Mouse (Mus musculus) right cerebral cortex, postnatal 14 days (tissue): Measurements from ENCODE around the gene Chrnb1.

ENCODE experiments used
- DNase-seq: peaks from one replicate; pipeline ENCODE4 v3.0.0; 2022

Chrnb1 gene

GRCm38 (mm10) chr11:69767625-69767909 lies 28.2 kb downstream of the Chrnb1 start:
- DNase-seq = no peak

- no peak for DNase-seq
Measured at GRCm38 (mm10) chr11:69766872-69767624, 28.7 kb downstream of the Chrnb1 start.

GRCm38 (mm10) chr11:69766126-69766609 lies 29.6 kb downstream of the Chrnb1 start:
- DNase-seq = peak; percentile 80

DNA sequence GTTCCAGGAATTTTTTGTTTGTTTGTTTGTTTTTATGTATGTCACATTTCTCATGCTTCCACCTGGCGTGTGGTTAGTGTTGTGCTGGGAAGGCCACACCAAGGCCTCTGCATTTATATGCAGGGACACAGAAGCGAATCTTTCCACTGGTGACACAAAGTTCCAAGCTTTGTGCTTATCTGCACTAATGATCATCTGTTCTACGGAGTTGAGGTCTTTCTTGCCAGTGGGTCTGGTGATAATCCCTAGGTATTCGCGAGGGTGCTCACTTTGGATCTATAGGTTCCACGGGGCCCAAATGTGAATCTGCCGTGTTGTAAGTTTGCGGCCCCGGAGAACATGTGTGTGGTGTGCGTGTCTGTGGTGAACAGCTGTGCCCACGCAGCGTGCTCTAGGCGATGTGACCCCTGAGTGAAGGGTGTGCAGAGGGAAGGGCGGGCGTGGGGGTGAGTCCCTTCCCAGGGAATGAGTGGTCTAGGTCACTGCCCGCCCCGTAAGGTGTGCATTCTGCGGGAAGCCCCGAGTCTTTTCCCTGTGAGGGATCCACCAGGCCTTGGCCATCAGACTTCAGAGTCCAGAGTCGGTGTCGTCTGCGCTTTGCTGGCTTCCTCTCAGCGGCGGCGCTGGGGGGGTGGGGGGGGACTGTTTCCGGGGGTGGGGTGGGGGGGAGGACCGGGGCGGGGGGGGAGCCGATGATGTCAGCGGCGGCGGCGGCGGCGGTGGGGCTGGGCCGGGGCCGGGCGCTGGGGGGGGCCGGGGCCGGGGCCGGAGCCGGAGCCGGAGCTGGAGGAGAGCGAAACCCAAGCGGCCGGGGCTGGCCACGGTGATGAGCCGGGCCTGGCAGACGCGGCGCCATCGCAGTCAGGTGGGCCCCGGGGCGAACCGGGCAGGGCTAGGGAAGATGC lies 30.3 kb downstream of the Chrnb1 start, which contains the start of gene Zbtb4:
Gene Zbtb4, plus strand, starts transcription at position 692 of the 905 bp plus-strand sequence.
- DNase-seq = peak; percentile 39

- DNase-seq = no peak
Measured at GRCm38 (mm10) chr11:69763551-69763950, 32.2 kb downstream of the Chrnb1 start.

- DNase-seq = no peak
Measured at GRCm38 (mm10) chr11:69761868-69762267, 33.9 kb downstream of the Chrnb1 start, which contains the start of gene Slc35g3. Slc35g3 (minus strand) TSS chr11:69761968.

DNA sequence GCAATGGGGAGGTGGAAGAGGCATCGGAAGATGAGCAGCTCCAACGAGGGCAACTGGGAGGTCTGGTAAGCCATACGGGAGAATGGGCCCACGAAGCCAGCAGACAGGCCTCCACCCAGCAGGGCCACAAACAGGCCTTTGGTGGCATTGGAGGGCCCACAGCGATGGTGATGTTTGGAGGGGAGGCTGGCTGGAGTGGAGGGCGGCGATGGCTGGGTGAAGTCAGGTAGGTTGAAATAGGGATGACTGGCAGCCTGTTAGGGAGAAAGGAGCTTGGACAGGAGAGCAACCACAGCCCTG lies 34.9 kb downstream of the Chrnb1 start:
- no peak for DNase-seq

DNA sequence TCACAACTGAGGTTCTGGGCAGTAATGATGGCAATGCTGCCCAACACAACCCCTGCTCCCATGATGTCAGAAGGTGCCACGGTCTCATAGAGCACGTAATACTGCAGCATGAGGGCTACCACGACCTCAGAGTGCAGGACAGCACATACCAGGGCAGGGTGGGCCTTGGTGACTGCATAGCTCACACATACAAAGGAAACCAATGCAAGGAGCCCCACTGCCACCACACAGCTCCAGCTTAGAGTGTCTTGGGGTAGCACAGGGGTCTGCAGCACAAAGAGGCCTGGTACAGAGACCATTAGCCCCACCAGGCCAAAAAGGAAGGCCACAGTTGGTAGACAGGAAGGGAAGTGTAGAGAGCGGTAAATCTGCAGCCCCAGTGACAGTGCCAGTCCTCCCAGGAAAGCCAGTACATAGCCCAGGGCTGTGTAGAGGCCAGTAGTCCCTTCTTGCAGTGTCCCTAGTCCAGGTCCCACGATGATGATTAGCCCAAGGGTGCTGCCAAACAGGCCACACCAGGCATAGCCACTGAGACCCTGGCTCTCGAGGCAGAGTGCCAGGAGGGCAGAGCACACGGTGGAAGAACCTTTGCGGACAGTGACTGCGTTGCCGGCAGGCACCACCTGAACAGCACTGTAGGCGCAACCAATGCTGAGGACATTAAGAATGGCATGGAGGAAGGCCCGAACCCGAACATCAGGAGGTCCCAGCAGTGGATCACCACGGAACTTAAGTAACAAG lies 35.4 kb downstream of the Chrnb1 start:
- DNase-seq = no peak

DNA sequence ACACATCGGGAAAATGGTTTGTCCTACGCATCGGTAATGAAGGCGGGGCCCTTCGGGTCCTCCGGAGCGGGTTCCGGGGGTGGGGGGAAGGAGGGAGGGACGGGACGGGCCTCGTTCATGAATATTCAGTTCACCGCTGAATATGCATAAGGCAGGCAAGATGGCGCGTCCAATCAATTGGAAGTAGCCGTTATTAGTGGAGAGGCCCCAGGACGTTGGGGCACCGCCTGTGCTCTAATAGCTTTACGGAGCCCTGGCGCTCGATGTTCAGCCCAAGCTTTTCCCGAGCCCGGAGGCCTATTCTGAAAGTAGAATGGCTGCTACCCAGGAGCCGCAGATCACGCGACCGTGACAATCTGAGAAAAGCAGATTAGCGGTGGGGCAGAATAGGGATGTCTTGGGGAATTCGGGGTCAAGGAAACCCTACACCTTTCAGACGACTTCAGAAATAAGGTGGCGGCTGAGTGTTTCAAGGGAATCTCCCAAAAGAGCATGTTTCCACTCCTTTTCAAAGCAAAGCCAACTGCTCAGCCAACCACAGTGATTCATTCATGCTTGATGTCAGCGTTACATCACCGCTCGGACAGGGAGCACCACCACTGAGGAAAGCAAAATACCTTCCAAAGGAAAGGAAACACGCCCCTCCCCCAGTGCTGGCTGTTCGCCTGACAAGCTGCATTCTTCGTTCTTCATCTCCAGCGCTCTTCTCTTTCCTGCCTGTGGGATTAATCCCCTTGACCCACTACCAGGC lies 36.6 kb downstream of the Chrnb1 start:
- DNase-seq = peak; percentile 84

- DNase-seq = peak; percentile 96
Measured at GRCm38 (mm10) chr11:69758478-69758970, 37.2 kb downstream of the Chrnb1 start, which contains the start of gene Polr2a. Polr2a (minus strand) TSS chr11:69758637.

DNA sequence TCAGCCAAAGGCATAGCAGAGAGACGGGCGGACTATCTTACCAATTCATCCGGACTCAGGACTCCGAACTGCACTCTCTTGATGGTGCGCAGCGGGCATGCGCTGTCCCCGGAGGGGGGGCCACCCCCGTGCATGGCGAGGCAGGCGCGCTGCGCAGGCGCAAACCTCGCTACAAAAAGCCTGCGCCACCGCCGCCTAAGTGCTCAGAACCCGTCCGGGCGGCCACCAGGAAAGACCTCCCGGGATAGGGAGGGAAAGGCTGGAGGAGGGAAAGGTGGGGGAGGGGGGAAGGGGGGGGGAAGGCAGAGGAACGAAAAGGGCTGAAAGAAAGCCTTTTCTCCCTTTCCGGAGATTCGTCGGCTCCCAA lies 37.7 kb downstream of the Chrnb1 start:
- peak; percentile 96 for DNase-seq

DNA sequence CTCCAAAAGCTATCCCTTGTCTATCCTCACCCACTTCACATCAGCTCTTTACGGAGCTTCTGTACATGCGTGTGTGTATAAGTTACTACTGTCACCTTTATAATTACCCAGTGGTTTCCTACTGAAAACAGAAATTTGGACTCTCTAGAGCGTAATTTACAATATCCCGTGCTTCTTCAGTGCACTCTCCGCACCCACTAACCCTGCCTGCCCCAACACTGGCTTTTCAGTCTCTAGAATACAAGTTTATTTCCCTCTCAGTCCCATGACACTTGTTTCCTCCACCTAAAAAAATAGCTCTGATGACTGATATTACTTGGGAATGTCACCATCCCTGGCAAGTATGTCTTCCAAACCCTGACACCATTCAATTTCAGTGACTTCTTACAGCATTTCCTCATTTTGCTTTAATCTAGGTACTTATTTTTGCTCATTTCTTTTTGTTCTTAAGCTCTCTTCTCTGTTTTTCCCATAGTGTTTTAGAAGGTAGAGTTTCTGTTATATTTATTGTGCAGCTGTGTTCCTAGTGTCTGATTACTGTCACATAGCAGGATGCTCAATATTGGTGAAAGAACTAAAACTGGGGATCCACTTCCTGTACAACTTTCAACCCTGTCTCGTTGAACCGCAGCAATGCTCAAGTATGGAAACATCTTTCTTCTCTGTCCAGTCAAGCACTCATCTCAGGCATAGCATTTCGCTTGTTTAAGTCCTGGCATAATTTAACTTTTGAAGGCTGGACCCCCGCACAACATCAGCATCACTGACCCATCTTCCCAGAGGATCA lies 38.2 kb downstream of the Chrnb1 start:
- DNase-seq = no peak

DNA sequence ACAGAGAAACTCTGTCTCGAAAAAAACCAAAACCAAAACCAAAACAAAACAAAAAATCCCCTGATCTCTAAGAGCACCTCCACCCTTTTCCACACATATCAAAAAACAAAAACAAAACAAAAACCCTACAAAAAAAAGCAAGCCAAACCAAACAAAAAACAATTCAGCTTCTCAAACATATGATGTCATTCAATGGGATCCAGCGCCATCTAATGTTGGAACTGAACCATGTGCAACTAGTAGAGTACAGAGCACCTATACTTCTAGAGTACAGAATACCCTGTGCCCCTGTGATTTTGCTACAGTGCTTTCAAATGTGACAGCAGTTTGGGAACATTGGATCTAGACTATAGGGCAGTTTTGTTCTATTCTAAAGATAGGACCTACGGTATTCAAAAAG lies 41.0 kb downstream of the Chrnb1 start:
- no peak for DNase-seq

DNA sequence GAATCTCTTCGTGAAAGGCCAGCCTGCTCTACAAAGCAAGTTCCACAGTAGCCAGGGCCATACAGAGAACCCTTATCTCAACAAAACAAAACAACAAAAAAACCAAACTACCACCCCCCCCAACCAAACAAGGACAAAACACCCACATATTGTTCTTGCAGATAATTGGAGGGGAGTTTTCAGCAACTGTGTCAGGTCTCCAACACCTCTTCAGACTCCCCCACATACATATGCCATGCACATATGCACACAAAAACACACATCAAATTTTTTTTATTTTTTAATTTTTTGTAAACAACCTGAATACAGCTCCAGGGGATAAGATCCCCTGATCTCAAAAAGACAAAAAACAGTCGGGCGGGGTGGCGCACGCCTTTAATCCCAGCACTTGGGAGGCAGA lies 41.5 kb downstream of the Chrnb1 start:
- DNase-seq = no peak

DNA sequence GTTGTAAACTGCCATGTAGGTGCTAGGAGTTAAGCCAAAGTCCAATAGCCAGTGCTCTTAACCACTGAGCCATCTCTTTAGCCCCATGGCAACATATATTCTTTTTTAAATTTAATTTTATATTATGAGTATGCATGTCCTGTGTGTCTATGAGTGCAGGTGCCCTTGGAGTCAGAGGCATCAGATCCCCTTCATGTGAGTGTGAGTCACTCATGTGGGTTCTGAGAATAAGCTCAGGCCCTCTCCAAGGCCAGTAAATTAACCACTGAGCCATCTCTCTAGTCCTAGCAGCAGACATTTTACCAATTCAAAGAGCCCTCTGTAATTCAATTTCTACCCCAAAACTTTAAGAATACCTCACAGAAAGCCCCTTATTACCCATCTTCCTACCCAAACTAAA lies 43.1 kb downstream of the Chrnb1 start:
- no peak for DNase-seq

- DNase-seq = no peak
Measured at GRCm38 (mm10) chr11:69751635-69752034, 44.1 kb downstream of the Chrnb1 start.
